9 mouse cellular contexts compared by ENCODE assay signal in genomic region chr3:90213956-90214684, GRCm38 (mm10). TPM values are rescaled to one million over a fixed set of nuclear protein-coding genes. Genes with fewer than 3 reads are reported as not detected.
A peak's percentile ranks its signal among the peaks of the same experiment; 100 is the strongest.
DNase-seq lines count a peak whose midpoint lies in the region; ATAC-seq and TF ChIP-seq lines count a peak whose summit lies in the region.
"Had no signal": no experiment of that assay in that cellular context is flagged by ENCODE, and none has a peak within 500 bp of the region (broad histone marks: within the 10 kb centered on the region; RNA-seq: fewer than 3 reads in every experiment).

No protein-coding gene starts in this region.

- TF ChIP-seq POLR2A in limb, embryonic 14.5 days (IDR thresholded peaks at IDR 0.05; ENCODE audit: borderline replicate concordance, extremely low read depth, insufficient read depth, insufficient read length), result no peak

- H3K4me2 ChIP-seq in hindbrain, embryonic 11.5 days (replicated peaks; ENCODE audit: low read depth, low read length), result peak overlapping the region; percentile 44
- H3K4me2 ChIP-seq in limb, embryonic 14.5 days (replicated peaks; ENCODE audit: low read depth, low read length, severe bottlenecking), result peak overlapping the region; percentile 72
- H3K4me2 ChIP-seq in midbrain, postnatal 0 days (ENCODE audit: low read depth, low read length, poor library complexity, severe bottlenecking), result peak overlapping the region; percentile 51

- H3K36me3 ChIP-seq in hindbrain, embryonic 11.5 days (ENCODE audit: control insufficient read depth, insufficient read depth, low read length), result peaks cover 11% of the 10 kb centered on the region
- H3K36me3 ChIP-seq in limb, embryonic 14.5 days (ENCODE audit: control insufficient read depth, insufficient read depth, low read length), result peaks cover 35% of the 10 kb centered on the region
- peaks cover 6% of the 10 kb centered on the region; the same call in 1 of the 2 replicates for H3K36me3 ChIP-seq in midbrain, postnatal 0 days (ENCODE audit: insufficient read depth, low read length)

- H3K9ac ChIP-seq in hindbrain, embryonic 11.5 days (ENCODE audit: low read depth, low read length), result peak overlapping the region; percentile 3; the same call in 1 of the 2 replicates
- H3K9ac ChIP-seq in limb, embryonic 14.5 days (ENCODE audit: low read depth, low read length, severe bottlenecking), result peak overlapping the region; percentile 92
- peak overlapping the region; percentile 34; the same call in 1 of the 2 replicates for H3K9ac ChIP-seq in midbrain, postnatal 0 days (replicated peaks; ENCODE audit: low read length, poor library complexity, severe bottlenecking)

- no peak for TF ChIP-seq CTCF in midbrain, postnatal 0 days (IDR thresholded peaks at IDR 0.05)

- H3K27me3 ChIP-seq in hindbrain, embryonic 11.5 days (ENCODE audit: control insufficient read depth, insufficient read depth, low read length), result no peaks in the 10 kb centered on the region
- no peaks in the 10 kb centered on the region for H3K27me3 ChIP-seq in limb, embryonic 14.5 days (ENCODE audit: control insufficient read depth, insufficient read depth, low read length)
- no peaks in the 10 kb centered on the region for H3K27me3 ChIP-seq in midbrain, postnatal 0 days (ENCODE audit: insufficient read depth, low read length)

- no peak overlapping the region for H3K27ac ChIP-seq in hindbrain, embryonic 11.5 days (ENCODE audit: low read depth, low read length)
- H3K27ac ChIP-seq in limb, embryonic 14.5 days (replicated peaks; ENCODE audit: low read depth, low read length), result peak overlapping the region; percentile 88
- H3K27ac ChIP-seq in midbrain, postnatal 0 days (ENCODE audit: low read depth, low read length), result peak overlapping the region; percentile 76

- peak overlapping the region; percentile 77 for H3K4me3 ChIP-seq in hindbrain, embryonic 11.5 days (ENCODE audit: low read depth, low read length)
- peak overlapping the region; percentile 88 for H3K4me3 ChIP-seq in limb, embryonic 14.5 days (replicated peaks; ENCODE audit: low read length)
- peak overlapping the region; percentile 49 for H3K4me3 ChIP-seq in midbrain, postnatal 0 days (ENCODE audit: low read depth, low read length)

- peak; percentile 63 for ATAC-seq in hindbrain, embryonic 11.5 days (ENCODE audit: low FRiP score)
- peak; percentile 24; the same call in 1 of the 2 replicates for ATAC-seq in limb, embryonic 14.5 days (ENCODE audit: low FRiP score, low read depth)
- peak; percentile 41; the same call in 1 of the 2 replicates for ATAC-seq in midbrain, postnatal 0 days (ENCODE audit: low FRiP score)

- WGBS in hindbrain, embryonic 11.5 days, result 15% methylated on average over 12 of the region's 12 CpGs
- 15% methylated on average over 12 of the region's 12 CpGs for WGBS in limb, embryonic 14.5 days
- 13% methylated on average over 12 of the region's 12 CpGs for WGBS in midbrain, postnatal 0 days

- no peaks in the 10 kb centered on the region for H3K9me3 ChIP-seq in hindbrain, embryonic 11.5 days (ENCODE audit: control insufficient read depth, low read length)
- H3K9me3 ChIP-seq in limb, embryonic 14.5 days (ENCODE audit: control insufficient read depth, low read length), result no peaks in the 10 kb centered on the region
- no peaks in the 10 kb centered on the region for H3K9me3 ChIP-seq in midbrain, postnatal 0 days (ENCODE audit: low read length)

- DNase-seq in retina, embryonic 14.5 days (ENCODE audit: low spot score), result peak; percentile 35
- DNase-seq in retina, postnatal 1 day, result no peak
- DNase-seq in cerebellum, postnatal 36 days, result peak; percentile 16 to 32
- DNase-seq in hindbrain, embryonic 11.5 days (ENCODE audit: low spot score), result no peak
- no peak for DNase-seq in limb, embryonic 14.5 days (ENCODE audit: low spot score)
- peak; percentile 32 for DNase-seq in midbrain, postnatal 0 days (ENCODE audit: low spot score)
- no peak for DNase-seq in layer of hippocampus, adult 8-10 months (ENCODE audit: low spot score in 2 of 2)
- no peak for DNase-seq in thymus, postnatal 4 days

- peaks cover 9% of the 10 kb centered on the region for H3K4me1 ChIP-seq in hindbrain, embryonic 11.5 days (replicated peaks; ENCODE audit: control insufficient read depth, insufficient read depth, low read length)
- peaks cover 19% of the 10 kb centered on the region for H3K4me1 ChIP-seq in limb, embryonic 14.5 days (ENCODE audit: control insufficient read depth, insufficient read depth, low read length)
- no peaks in the 10 kb centered on the region for H3K4me1 ChIP-seq in midbrain, postnatal 0 days (ENCODE audit: insufficient read depth, low read length)

RNA-seq across cellular contexts. Expression of gene Rab13, which starts 0.6 kb away (rescaled TPM):
- 14.6 and 15.5 TPM in 2 replicates for polyA plus RNA-seq in hindbrain, embryonic 11.5 days (2014; fragmentation: Nextera tagmentation; extraction: Ambion mirVana)
- 23.8 and 35.8 TPM in 2 replicates for polyA plus RNA-seq in limb, embryonic 14.5 days (2012; rRNA removed)
- polyA plus RNA-seq in limb, embryonic 14.5 days (2014; fragmentation: Nextera tagmentation; extraction: Ambion mirVana), result 17.8 and 21.8 TPM in 2 replicates
- total RNA-seq in midbrain, postnatal 0 days (2014; rRNA removed), result 3.9 and 5.9 TPM in 2 replicates
- 17.4 and 18.5 TPM in 2 replicates for polyA plus RNA-seq in midbrain, postnatal 0 days (2015; fragmentation: Nextera tagmentation; extraction: Ambion mirVana)
- 10 to 100 TPM in 1 of 4 experiments, 1 to 10 TPM in 3; 7.4 to 10.4 (median 7.7) TPM for total RNA-seq in layer of hippocampus, adult 8-10 months (2022)

RNA-seq across cellular contexts. Expression of gene Rps27, which starts 0.7 kb away (rescaled TPM):
- 1,119 and 1,121 TPM in 2 replicates for polyA plus RNA-seq in hindbrain, embryonic 11.5 days (2014; fragmentation: Nextera tagmentation; extraction: Ambion mirVana)
- 3,285 and 4,392 TPM in 2 replicates for polyA plus RNA-seq in limb, embryonic 14.5 days (2012; rRNA removed)
- 2,297 and 2,465 TPM in 2 replicates for polyA plus RNA-seq in limb, embryonic 14.5 days (2014; fragmentation: Nextera tagmentation; extraction: Ambion mirVana)
- 2,807 and 2,947 TPM in 2 replicates for total RNA-seq in midbrain, postnatal 0 days (2014; rRNA removed)
- polyA plus RNA-seq in midbrain, postnatal 0 days (2015; fragmentation: Nextera tagmentation; extraction: Ambion mirVana), result 773 and 821 TPM in 2 replicates
- total RNA-seq in layer of hippocampus, adult 8-10 months (2022), result 1,000 to 10,000 TPM in 3 of 4 experiments, 100 to 1,000 TPM in 1; 970 to 1,112 (median 1,031) TPM

RNA-seq across cellular contexts. Expression of gene Jtb, which starts 17.3 kb away (rescaled TPM):
- 101 and 104 TPM in 2 replicates for polyA plus RNA-seq in hindbrain, embryonic 11.5 days (2014; fragmentation: Nextera tagmentation; extraction: Ambion mirVana)
- 74.2 and 78.2 TPM in 2 replicates for polyA plus RNA-seq in limb, embryonic 14.5 days (2012; rRNA removed)
- 120 and 130 TPM in 2 replicates for polyA plus RNA-seq in limb, embryonic 14.5 days (2014; fragmentation: Nextera tagmentation; extraction: Ambion mirVana)
- total RNA-seq in midbrain, postnatal 0 days (2014; rRNA removed), result 37.3 and 39.1 TPM in 2 replicates
- 115 and 123 TPM in 2 replicates for polyA plus RNA-seq in midbrain, postnatal 0 days (2015; fragmentation: Nextera tagmentation; extraction: Ambion mirVana)
- total RNA-seq in layer of hippocampus, adult 8-10 months (2022), result 10 to 100 TPM; 36.9 to 38.2 (median 37.4) TPM

RNA-seq across cellular contexts. Expression of gene Creb3l4, which starts 29.2 kb away (rescaled TPM):
- polyA plus RNA-seq in hindbrain, embryonic 11.5 days (2014; fragmentation: Nextera tagmentation; extraction: Ambion mirVana), result 4.5 and 4.9 TPM in 2 replicates
- polyA plus RNA-seq in limb, embryonic 14.5 days (2012; rRNA removed), result 6.3 and 6.4 TPM in 2 replicates
- 6.7 and 10.0 TPM in 2 replicates for polyA plus RNA-seq in limb, embryonic 14.5 days (2014; fragmentation: Nextera tagmentation; extraction: Ambion mirVana)
- total RNA-seq in midbrain, postnatal 0 days (2014; rRNA removed), result 0.77 and 1.6 TPM in 2 replicates
- 1.2 and 1.7 TPM in 2 replicates for polyA plus RNA-seq in midbrain, postnatal 0 days (2015; fragmentation: Nextera tagmentation; extraction: Ambion mirVana)
- under 1 TPM in 2 of 4 experiments, not detected in 2; 0.23 to 0.45 TPM for total RNA-seq in layer of hippocampus, adult 8-10 months (2022)
- total RNA-seq: neutrophil, adult 5-6 weeks had no signal

RNA-seq across cellular contexts. Expression of gene Slc39a1, which starts 33.9 kb away (rescaled TPM):
- polyA plus RNA-seq in hindbrain, embryonic 11.5 days (2014; fragmentation: Nextera tagmentation; extraction: Ambion mirVana), result 49.1 and 55.3 TPM in 2 replicates
- 56.8 and 66.4 TPM in 2 replicates for polyA plus RNA-seq in limb, embryonic 14.5 days (2012; rRNA removed)
- 104 and 111 TPM in 2 replicates for polyA plus RNA-seq in limb, embryonic 14.5 days (2014; fragmentation: Nextera tagmentation; extraction: Ambion mirVana)
- 73.0 and 75.3 TPM in 2 replicates for total RNA-seq in midbrain, postnatal 0 days (2014; rRNA removed)
- 60.3 and 62.4 TPM in 2 replicates for polyA plus RNA-seq in midbrain, postnatal 0 days (2015; fragmentation: Nextera tagmentation; extraction: Ambion mirVana)
- 10 to 100 TPM; 43.0 to 64.2 (median 50.4) TPM for total RNA-seq in layer of hippocampus, adult 8-10 months (2022)

Comparison
In these comparisons a context has a peak if more than half of its experiments do, and no peak if none do; other contexts are left out.
1. DNase-seq: peak in retina, embryonic 14.5 days (single experiment), cerebellum, postnatal 36 days (2 of 2) and midbrain, postnatal 0 days (single experiment); none in retina, postnatal 1 day (single experiment), hindbrain, embryonic 11.5 days (single experiment), limb, embryonic 14.5 days (single experiment), layer of hippocampus, adult 8-10 months (0 of 2) and thymus, postnatal 4 days (single experiment).
2. H3K9ac ChIP-seq: peak in every context shown above with its lines; median percentile 92 in limb, embryonic 14.5 days; 34 in midbrain, postnatal 0 days; 3 in hindbrain, embryonic 11.5 days.
3. Peak in every context shown above with its lines, with median percentiles within 50 percentile points of each other: ATAC-seq, H3K4me2 ChIP-seq and H3K4me3 ChIP-seq.